Mouse (Mus musculus): ENCODE measurements around the gene Plekho2. TPM values are rescaled to one million over a fixed set of nuclear protein-coding genes. Genes with fewer than 3 reads are reported as not detected.

Gene Plekho2
- polyA plus RNA-seq, 1 experiment from 2014 or later: 20.0 TPM

DNA sequence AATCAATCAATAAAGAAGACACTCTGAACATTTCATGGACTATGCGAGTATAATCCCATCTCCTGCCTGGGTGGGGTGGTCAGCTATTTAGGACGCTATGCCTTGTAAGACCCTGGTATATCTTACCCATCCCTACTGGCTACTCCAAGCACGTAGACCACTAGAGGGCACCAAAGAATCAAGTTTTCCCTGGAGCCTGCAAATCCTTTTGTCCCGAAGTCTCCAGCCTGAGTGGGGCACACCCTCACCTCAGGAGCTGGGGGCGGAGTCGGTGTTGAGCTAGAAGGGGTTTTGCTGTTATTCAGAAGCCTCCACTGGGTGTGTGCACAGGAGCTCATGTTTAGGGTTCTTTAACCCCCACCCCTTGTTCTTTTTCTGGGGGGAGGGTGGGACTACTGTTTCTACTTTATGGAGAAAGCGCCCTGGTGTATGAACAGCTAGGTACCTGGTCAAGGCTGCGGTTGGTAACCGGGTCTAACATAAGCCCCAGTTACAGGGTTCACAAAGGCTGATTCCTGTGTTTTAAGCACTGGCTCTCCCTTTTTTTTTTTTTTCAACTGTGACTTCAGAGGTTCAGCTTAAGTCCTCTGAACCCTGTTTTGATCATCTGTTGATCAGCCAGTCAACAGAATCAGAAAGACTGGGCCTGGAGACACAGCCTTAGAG, 25.8 kb upstream of the Plekho2 start:
- Histone ChIP-seq H3K4me2 (peak overlapping the region; percentile 53), H3K4me3 (replicated peaks) (0 out of 2 replicates have a peak overlapping the region, but pooled peaks have one; percentile 16), H3K27me3 (no peaks in the 10 kb centered on the region), H3K9ac (peak overlapping the region; percentile 35; the same call in 1 of the 2 replicates), H3K4me1 (peaks cover 10% of the 10 kb centered on the region), H3K27ac (no peak overlapping the region), H3K36me3 (no peaks in the 10 kb centered on the region), H3K9me3 (replicated peaks) (no peaks in the 10 kb centered on the region)
- 5% methylated on average over 9 of the region's 9 CpGs for WGBS
- peak; percentile 73 for ATAC-seq (replicated peaks; ENCODE audit: low FRiP score)

DNA sequence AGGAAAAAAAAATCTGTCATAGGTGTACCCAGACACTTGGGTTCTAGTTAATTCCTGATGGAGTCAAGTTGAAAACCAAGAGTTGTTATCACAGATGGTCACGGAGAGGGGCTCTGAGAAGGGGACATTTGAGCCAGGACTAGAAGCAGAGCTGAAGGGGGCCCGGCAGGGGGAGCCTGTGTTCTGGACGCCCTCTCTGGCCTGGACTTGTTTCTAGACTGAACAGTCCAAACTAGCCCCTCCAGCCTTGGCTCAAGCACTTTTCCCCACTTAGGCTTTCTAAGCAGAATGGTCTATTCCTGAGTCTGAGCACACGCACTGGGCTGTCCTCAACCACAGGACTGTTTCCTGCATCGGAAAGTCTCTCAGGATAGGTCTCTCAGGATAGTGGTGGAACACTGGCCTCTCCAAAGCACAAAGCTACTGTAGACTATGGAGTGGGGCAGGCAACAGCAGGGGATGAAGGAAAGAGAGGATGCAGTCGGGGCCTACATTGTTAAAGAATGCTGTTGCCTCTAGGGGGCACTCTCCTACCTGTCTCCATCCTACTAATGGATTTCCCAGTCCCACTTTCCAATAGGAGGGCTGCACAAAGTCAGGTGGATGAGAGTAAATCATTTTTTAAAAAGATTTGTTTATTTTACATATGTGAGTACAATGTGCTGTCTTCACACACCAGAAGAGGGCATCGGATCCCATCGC, 23.7 kb upstream of the Plekho2 start:
- Histone ChIP-seq H3K4me3 (replicated peaks) (no peak overlapping the region), H3K4me1 (peaks cover 10% of the 10 kb centered on the region), H3K27me3 (no peaks in the 10 kb centered on the region), H3K36me3 (no peaks in the 10 kb centered on the region), H3K4me2 (no peak overlapping the region), H3K9me3 (replicated peaks) (no peaks in the 10 kb centered on the region), H3K27ac (no peak overlapping the region), H3K9ac (no peak overlapping the region)
- no peak for ATAC-seq (replicated peaks; ENCODE audit: low FRiP score)
- WGBS: 50% methylated on average over 8 of the region's 8 CpGs

DNA sequence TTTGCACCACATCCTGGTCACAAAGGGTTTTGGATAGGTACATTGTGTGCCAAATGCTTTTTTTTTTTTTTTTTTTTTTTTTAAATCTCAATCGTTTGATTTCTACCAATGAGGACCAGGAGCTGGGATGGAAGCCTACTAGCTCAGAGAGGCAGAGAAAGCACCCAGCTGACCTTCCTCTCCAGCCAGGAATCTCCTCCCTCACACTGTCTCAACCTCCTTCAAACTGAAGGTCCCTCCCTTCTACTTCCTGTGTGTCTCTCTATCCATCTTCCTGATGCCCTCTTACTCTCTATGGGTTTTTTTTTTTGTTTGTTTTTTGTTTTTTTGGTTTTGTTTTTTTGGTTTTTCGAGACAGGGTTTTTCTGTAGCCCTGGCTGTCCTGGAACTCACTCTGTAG, 21.1 kb upstream of the Plekho2 start:
- Histone ChIP-seq H3K9ac (no peak overlapping the region), H3K27me3 (no peaks in the 10 kb centered on the region)
- ATAC-seq (replicated peaks; ENCODE audit: low FRiP score): no peak

DNA sequence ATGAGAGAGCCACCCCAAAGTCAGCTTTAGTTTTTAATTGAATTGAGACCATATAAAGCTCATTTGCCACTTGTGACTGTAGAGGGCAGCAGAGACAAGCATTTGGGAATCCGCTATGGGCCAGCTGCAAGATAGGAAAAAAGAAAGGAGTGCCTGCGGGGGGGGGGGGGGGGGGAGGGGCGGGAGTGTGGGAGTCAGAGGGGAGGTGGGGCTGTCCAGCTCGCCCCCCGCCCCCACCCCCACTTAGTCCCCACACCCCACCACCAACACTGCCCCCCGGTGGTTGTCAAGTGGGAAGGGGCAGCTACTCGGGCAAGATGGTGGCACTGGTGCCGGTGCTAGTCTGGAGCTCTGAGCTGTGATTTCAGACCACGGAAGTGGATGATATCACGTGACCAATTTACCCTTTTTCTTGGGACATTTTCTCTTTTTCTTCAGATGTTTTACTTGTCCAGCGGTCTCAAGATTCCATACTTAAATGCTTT, 19.0 kb upstream of the Plekho2 start:
- WGBS: 55% methylated on average over 8 of the region's 11 CpGs
- Histone ChIP-seq H3K27ac (no peak overlapping the region), H3K4me3 (replicated peaks) (peak overlapping the region; percentile 17; the same call in 1 of the 2 replicates), H3K9ac (no peak overlapping the region), H3K9me3 (replicated peaks) (no peaks in the 10 kb centered on the region), H3K36me3 (peaks cover 19% of the 10 kb centered on the region), H3K27me3 (no peaks in the 10 kb centered on the region), H3K4me2 (peak overlapping the region; percentile 42), H3K4me1 (no peaks in the 10 kb centered on the region)
- no peak for ATAC-seq (replicated peaks; ENCODE audit: low FRiP score)

More for the DNA sequence above, 21.1 kb upstream of the Plekho2 start:
- Histone ChIP-seq H3K4me2 (no peak overlapping the region), H3K4me3 (replicated peaks) (no peak overlapping the region), H3K9me3 (replicated peaks) (no peaks in the 10 kb centered on the region), H3K27ac (no peak overlapping the region), H3K36me3 (no peaks in the 10 kb centered on the region), H3K4me1 (peaks cover 4% of the 10 kb centered on the region)
- 66% methylated on average over 2 of the region's 2 CpGs for WGBS

DNA sequence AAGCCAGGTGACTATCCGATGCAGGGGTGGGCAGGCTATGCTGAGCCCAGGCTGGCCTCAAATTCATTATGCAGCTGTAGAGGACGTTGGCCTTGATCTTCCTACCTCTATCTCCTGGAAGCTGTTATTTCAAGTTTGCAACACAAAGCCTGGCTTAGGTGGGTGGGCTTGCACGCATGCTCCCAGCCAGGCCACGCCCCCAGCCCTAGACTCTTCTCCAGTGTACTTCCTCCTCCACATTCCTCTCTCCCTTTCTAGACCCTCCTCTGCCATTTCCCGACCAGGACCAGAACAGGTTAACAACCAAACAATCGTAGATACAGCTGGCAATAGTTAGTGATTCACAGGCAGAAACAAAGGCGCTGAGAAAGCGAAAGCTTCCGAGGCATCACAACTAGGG, 13.8 kb upstream of the Plekho2 start:
- Histone ChIP-seq H3K4me3 (replicated peaks) (no peak overlapping the region), H3K9ac (no peak overlapping the region), H3K4me1 (peaks cover 13% of the 10 kb centered on the region), H3K36me3 (peaks cover 57% of the 10 kb centered on the region), H3K27ac (no peak overlapping the region), H3K4me2 (no peak overlapping the region), H3K27me3 (no peaks in the 10 kb centered on the region), H3K9me3 (replicated peaks) (no peaks in the 10 kb centered on the region)
- 76% methylated on average over 9 of the region's 9 CpGs for WGBS
- no peak for ATAC-seq (replicated peaks; ENCODE audit: low FRiP score)

DNA sequence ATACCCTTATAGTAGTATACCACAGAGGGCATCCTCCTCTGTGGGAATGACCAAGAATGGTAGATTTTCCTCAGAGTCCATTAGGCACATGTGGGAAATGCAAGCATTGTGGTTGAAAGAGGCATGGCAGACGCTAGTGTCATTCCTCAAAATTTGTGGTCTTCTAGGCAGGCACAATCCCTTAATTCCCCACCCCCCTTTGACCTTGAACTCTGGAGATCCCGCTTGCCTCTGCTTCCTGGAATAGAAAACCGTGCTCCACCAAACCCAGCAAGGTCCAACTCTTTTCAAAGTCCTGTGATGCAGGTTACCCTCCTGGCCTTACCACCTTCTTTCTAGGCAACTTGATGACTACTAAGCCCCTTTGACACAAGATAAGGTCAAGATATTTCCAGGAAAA, 12.9 kb upstream of the Plekho2 start:
- peaks cover 57% of the 10 kb centered on the region for H3K36me3 ChIP-seq
- H3K9ac ChIP-seq: no peak overlapping the region
- H3K27me3 ChIP-seq: no peaks in the 10 kb centered on the region
- no peak overlapping the region for H3K4me3 ChIP-seq (replicated peaks)
- H3K27ac ChIP-seq: no peak overlapping the region
- peaks cover 22% of the 10 kb centered on the region for H3K4me1 ChIP-seq
- 80% methylated on average over 3 of the region's 3 CpGs for WGBS
- H3K9me3 ChIP-seq (replicated peaks): no peaks in the 10 kb centered on the region
- ATAC-seq (replicated peaks; ENCODE audit: low FRiP score): no peak
- no peak overlapping the region for H3K4me2 ChIP-seq

DNA sequence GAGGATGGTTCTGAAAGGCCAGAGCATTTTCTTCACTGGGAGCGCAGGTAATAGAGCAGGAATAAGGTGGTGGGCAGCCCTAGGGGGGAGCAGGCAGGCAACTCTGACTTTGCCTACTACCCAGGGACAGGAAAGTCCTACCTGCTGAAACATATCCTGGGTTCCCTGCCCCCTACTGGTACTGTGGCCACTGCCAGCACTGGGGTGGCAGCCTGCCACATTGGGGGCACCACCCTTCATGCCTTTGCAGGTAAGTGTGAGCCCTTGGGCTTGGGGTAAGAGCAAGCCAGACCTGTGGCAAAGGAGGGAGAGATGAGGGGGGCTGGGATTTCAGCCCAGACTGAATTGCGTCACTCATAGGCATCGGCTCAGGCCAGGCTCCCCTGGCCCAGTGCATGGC, 9.3 kb upstream of the Plekho2 start:
- H3K27me3 ChIP-seq: no peaks in the 10 kb centered on the region
- H3K36me3 ChIP-seq: peaks cover 41% of the 10 kb centered on the region
- WGBS: 92% methylated on average over 3 of the region's 3 CpGs
- no peak overlapping the region for H3K27ac ChIP-seq
- H3K4me1 ChIP-seq: peaks cover 34% of the 10 kb centered on the region
- peak overlapping the region; percentile 64 for H3K4me3 ChIP-seq (replicated peaks)
- peak overlapping the region; percentile 99 for H3K4me2 ChIP-seq
- H3K9me3 ChIP-seq (replicated peaks): no peaks in the 10 kb centered on the region
- ATAC-seq (replicated peaks; ENCODE audit: low FRiP score): no peak; the same call in 1 of the 2 replicates
- H3K9ac ChIP-seq: 0 out of 2 replicates have a peak overlapping the region, but pooled peaks have one; percentile 22

DNA sequence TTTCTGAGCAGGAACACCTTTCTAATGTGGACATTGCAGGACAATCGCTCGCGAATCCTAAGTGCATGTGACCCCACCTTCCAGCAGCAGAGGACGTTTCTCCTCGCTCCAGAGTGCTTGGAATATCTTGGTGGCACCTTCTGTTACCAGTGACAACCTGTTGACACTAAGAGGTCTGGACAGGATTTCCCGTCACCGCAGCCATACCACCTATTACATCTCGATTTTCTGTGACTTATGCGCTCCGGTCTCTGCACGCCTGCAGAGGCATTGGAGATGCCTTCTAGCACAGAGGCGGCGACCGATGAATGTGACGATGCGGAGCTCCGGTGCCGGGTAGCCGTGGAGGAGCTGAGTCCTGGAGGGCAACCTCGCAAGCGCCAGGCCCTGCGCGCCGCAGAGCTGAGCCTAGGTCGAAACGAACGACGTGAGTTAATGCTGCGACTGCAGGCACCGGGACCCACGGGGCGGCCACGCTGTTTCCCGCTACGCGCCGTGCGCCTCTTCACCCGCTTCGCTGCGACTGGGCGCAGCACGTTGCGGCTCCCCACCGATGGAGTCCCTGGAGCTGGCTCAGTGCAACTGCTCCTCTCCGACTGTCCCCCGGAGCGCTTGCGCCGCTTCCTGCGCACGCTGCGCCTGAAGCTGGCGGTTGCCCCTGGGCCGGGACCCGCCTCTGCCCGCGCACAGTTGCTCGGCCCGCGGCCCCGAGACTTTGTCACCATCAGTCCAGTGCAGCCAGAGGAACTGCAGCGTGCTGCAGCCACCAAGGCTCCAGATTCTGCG, 7.9 kb upstream of the Plekho2 start:
- no peaks in the 10 kb centered on the region for H3K27me3 ChIP-seq
- H3K9ac ChIP-seq: peak overlapping the region; percentile 59
- H3K9me3 ChIP-seq (replicated peaks): no peaks in the 10 kb centered on the region
- peaks cover 28% of the 10 kb centered on the region for H3K36me3 ChIP-seq
- peak overlapping the region; percentile 41 for H3K27ac ChIP-seq
- WGBS: under 1% methylated on average over 64 of the region's 64 CpGs
- H3K4me2 ChIP-seq: peak overlapping the region; percentile 99
- H3K4me1 ChIP-seq: peaks cover 38% of the 10 kb centered on the region
- peak overlapping the region; percentile 64 for H3K4me3 ChIP-seq (replicated peaks)
- peak; percentile 44 for ATAC-seq (replicated peaks; ENCODE audit: low FRiP score)

DNA sequence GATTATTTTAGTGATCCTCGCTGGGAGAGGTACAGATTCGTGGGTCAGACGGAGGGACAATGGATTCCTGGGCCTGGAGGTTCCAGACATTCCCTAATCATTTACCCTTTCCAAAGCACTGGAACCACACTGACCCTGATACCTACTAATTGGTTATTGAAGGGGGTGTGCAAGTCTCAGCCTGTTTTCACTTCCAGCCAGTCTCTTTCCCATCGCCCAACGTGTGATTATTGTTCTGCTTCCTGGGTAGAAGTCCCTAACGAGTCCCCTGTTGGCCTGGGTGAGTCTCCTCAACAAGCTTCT, 7.4 kb upstream of the Plekho2 start:
- Histone ChIP-seq H3K9me3 (replicated peaks) (no peaks in the 10 kb centered on the region), H3K27me3 (no peaks in the 10 kb centered on the region), H3K9ac (peak overlapping the region; percentile 59), H3K4me2 (peak overlapping the region; percentile 99), H3K4me3 (replicated peaks) (peak overlapping the region; percentile 64), H3K36me3 (peaks cover 22% of the 10 kb centered on the region), H3K4me1 (peaks cover 38% of the 10 kb centered on the region), H3K27ac (peak overlapping the region; percentile 41)
- no peak for ATAC-seq (replicated peaks; ENCODE audit: low FRiP score)
- WGBS: 0% methylated on average over 6 of the region's 6 CpGs

DNA sequence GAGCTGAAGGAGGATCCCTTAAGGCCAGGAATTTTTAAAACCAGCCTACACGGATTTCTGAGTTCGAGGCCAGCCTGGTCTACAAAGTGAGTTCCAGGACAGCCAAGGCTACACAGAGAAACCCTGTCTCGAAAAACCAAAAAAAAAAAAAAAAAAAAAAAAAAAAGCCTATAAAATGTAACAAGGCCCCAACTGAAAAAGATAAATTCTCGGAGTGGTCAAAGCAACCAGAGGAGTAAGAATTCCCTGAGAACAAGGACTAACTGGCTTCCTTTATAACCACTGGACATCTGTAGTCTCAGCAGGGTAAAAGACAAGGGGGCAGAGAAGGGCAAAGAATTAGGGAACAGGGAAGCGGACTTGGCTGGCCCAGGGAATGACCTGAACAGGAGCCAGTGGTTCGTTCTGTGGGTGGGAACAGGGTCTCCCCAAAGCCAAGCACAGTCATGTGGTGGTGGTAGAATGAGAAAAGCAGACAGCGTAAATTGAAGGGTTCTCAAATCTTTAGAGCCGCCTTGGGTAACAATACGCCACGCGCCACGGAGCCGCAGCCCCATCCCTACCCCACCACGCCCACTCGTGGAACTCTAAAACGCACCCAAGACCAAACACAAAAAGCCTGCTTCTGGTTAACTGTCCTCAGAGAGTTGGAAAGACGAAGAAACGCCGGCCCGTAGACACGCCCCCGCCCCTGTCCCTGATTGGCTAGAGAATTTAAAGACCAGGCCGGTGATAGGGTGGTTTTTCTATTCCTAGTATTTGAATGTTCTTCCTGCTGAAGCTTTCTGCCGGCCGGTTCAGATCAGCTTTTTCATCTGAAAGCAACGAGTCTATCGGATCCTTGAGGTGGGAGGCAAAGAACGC, 6.8 kb upstream of the Plekho2 start, which contains the start of gene Pif1:
Pif1 (plus strand) TSS at position 755 of the 864 bp plus-strand sequence.
- Histone ChIP-seq H3K27me3 (no peaks in the 10 kb centered on the region), H3K27ac (peak within 1 kb of the TSS; percentile 78), H3K4me2 (peak within 1 kb of the TSS; percentile 99), H3K9ac (peak within 1 kb of the TSS; percentile 59), H3K4me3 (replicated peaks) (peak within 1 kb of the TSS; percentile 64), H3K4me1 (peaks cover 38% of the 10 kb centered on the region), H3K9me3 (replicated peaks) (no peaks in the 10 kb centered on the region), H3K36me3 (peaks cover 18% of the 10 kb centered on the region)
- 9% methylated on average over 28 of the region's 28 CpGs for WGBS
- peak; percentile 82 for ATAC-seq (replicated peaks; ENCODE audit: low FRiP score)

DNA sequence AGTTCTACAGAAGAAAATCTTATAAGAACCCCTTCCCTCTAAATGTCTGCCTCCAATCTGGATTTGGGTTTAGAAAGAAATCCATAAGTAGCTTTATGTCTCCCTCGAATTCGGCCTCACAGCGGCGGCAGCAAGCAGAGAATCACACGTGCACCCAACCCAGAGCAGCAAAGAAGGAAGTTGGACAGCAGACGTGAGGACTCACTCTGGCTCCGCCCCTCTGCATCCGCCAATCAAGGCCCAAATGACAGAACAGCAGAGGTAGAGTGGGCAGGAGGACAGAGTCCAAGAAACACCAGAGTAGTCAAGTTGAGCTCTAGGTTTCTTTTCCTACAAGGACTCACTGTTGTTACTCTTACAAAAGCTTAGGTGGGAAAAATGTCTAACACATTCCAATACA, 3.2 kb upstream of the Plekho2 start:
- Histone ChIP-seq H3K4me2 (no peak overlapping the region), H3K9me3 (replicated peaks) (no peaks in the 10 kb centered on the region), H3K27ac (no peak overlapping the region), H3K27me3 (no peaks in the 10 kb centered on the region), H3K4me1 (peaks cover 44% of the 10 kb centered on the region), H3K9ac (no peak overlapping the region), H3K36me3 (no peaks in the 10 kb centered on the region), H3K4me3 (replicated peaks) (no peak overlapping the region)
- no peak for ATAC-seq (replicated peaks; ENCODE audit: low FRiP score)
- WGBS: 28% methylated on average over 8 of the region's 8 CpGs

Measured in kidney, embryonic 15.5 days (tissue).